Mouse (Mus musculus): Measurements from ENCODE around the gene Abhd4. TPM values are rescaled to one million over a fixed set of nuclear protein-coding genes. Genes with fewer than 3 reads are reported as not detected.
A peak's percentile ranks its signal among the peaks of the same experiment; 100 is the strongest.

The Abhd4 gene
- polyA plus RNA-seq, 1 experiment from 2014 or later: 118 TPM

GRCm38 (mm10) chr14:54208741-54209140 lies 45.2 kb upstream of the Abhd4 start:
- no peaks in the 10 kb centered on the region for H3K27me3 ChIP-seq (ENCODE audit: control insufficient read depth, insufficient read depth, low read length)
- no peak overlapping the region for H3K4me2 ChIP-seq (ENCODE audit: low read length)
- no peaks in the 10 kb centered on the region for H3K9me3 ChIP-seq (ENCODE audit: control insufficient read depth, low read length)
- H3K4me1 ChIP-seq (ENCODE audit: control insufficient read depth in 2 of 2, insufficient read depth in 2 of 2, low read length in 2 of 2): peaks cover 14 to 21% of the 10 kb centered on the region in 2 experiments
- ATAC-seq (ENCODE audit: insufficient number of reproducible peaks, insufficient read depth, low FRiP score, low read depth): no peak
- H3K36me3 ChIP-seq (ENCODE audit: control insufficient read depth, insufficient read depth, low read length): no peaks in the 10 kb centered on the region
- WGBS: 59% methylated on average over 6 of the region's 6 CpGs
- H3K27ac ChIP-seq (replicated peaks in 1 of 2; ENCODE audit: control insufficient read depth in 1 of 2, insufficient read depth in 1 of 2, low read depth in 2 of 2, low read length in 2 of 2): no peak overlapping the region
- H3K4me3 ChIP-seq (ENCODE audit: control insufficient read depth in 1 of 2, insufficient read depth in 1 of 2, low read depth in 1 of 2, low read length in 2 of 2): no peak overlapping the region
- no peak overlapping the region for H3K9ac ChIP-seq (ENCODE audit: low read length)

DNA sequence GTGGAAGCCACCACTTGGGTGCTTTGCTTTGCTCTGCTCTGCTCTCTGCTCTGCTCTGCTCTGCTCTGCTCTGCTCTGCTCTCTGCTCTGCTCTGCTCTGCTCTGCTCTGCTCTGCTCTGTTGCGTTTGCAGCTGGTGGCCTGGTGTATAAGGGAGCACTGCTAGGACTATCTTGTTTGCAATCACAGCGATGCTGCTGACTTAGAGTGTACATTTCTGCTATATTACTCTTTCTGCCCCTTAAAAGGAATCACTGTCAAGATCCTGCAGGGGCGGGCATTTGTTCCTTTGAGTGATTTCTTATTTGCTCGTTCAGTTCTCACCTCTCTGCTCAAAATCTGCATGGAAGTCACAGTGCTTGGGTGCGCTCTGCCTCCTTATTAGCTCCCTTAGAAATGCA lies 44.1 kb upstream of the Abhd4 start:
- 82% methylated on average over 5 of the region's 5 CpGs for WGBS
- Histone ChIP-seq H3K27me3 (ENCODE audit: control insufficient read depth, insufficient read depth, low read length) (no peaks in the 10 kb centered on the region), H3K36me3 (ENCODE audit: control insufficient read depth, insufficient read depth, low read length) (no peaks in the 10 kb centered on the region), H3K9me3 (ENCODE audit: control insufficient read depth, low read length) (no peaks in the 10 kb centered on the region), H3K9ac (ENCODE audit: low read length) (no peak overlapping the region), H3K4me3 (ENCODE audit: control insufficient read depth in 1 of 2, insufficient read depth in 1 of 2, low read depth in 1 of 2, low read length in 2 of 2) (no peak overlapping the region), H3K4me2 (ENCODE audit: low read length) (no peak overlapping the region), H3K4me1 (ENCODE audit: control insufficient read depth in 2 of 2, insufficient read depth in 2 of 2, low read length in 2 of 2) (peaks cover 13 to 16% of the 10 kb centered on the region in 2 experiments), H3K27ac (replicated peaks in 1 of 2; ENCODE audit: control insufficient read depth in 1 of 2, insufficient read depth in 1 of 2, low read depth in 2 of 2, low read length in 2 of 2) (no peak overlapping the region)
- no peak for ATAC-seq (ENCODE audit: insufficient number of reproducible peaks, insufficient read depth, low FRiP score, low read depth)

- no peak overlapping the region for H3K9ac ChIP-seq (ENCODE audit: low read length)
- no peak for ATAC-seq (ENCODE audit: insufficient number of reproducible peaks, insufficient read depth, low FRiP score, low read depth)
- H3K4me1 ChIP-seq (ENCODE audit: control insufficient read depth in 2 of 2, insufficient read depth in 2 of 2, low read length in 2 of 2): peaks cover 15 to 21% of the 10 kb centered on the region in 2 experiments
- H3K27me3 ChIP-seq (ENCODE audit: control insufficient read depth, insufficient read depth, low read length): no peaks in the 10 kb centered on the region
- H3K9me3 ChIP-seq (ENCODE audit: control insufficient read depth, low read length): no peaks in the 10 kb centered on the region
- no peaks in the 10 kb centered on the region for H3K36me3 ChIP-seq (ENCODE audit: control insufficient read depth, insufficient read depth, low read length)
- H3K4me2 ChIP-seq (ENCODE audit: low read length): no peak overlapping the region
- no peak overlapping the region for H3K4me3 ChIP-seq (ENCODE audit: control insufficient read depth in 1 of 2, insufficient read depth in 1 of 2, low read depth in 1 of 2, low read length in 2 of 2)
- WGBS: 82% methylated on average over 2 of the region's 2 CpGs
- H3K27ac ChIP-seq (replicated peaks in 1 of 2; ENCODE audit: control insufficient read depth in 1 of 2, insufficient read depth in 1 of 2, low read depth in 2 of 2, low read length in 2 of 2): no peak overlapping the region
These were observed 43.6 kb upstream of the Abhd4 start for GRCm38 (mm10) chr14:54210401-54210800.

DNA sequence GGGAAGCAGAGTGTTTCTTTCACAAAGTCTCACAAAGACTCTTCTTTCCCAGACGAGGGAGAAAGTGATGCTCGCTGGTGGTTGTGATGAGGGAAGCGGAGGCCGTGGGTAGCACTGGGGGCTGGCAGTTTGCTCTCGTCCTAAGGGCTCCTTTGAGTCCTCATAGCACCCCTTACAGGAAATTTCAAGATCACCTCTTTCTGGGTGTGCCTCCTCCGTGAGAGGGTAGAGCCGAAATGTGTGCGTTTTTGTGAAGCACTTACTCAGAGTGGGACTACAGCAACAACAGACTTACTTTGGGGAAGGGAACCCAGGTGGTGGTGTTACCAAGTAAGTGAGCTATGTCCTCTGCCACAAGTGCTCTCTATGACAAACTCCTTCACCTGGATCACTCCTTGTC lies 42.8 kb upstream of the Abhd4 start:
- H3K9me3 ChIP-seq (ENCODE audit: control insufficient read depth, low read length): no peaks in the 10 kb centered on the region
- 91% methylated on average over 8 of the region's 8 CpGs for WGBS
- ATAC-seq (ENCODE audit: insufficient number of reproducible peaks, insufficient read depth, low FRiP score, low read depth): no peak
- H3K4me3 ChIP-seq (ENCODE audit: control insufficient read depth in 1 of 2, insufficient read depth in 1 of 2, low read depth in 1 of 2, low read length in 2 of 2): no peak overlapping the region
- no peaks in the 10 kb centered on the region for H3K27me3 ChIP-seq (ENCODE audit: control insufficient read depth, insufficient read depth, low read length)
- H3K4me2 ChIP-seq (ENCODE audit: low read length): no peak overlapping the region
- no peak overlapping the region for H3K9ac ChIP-seq (ENCODE audit: low read length)
- H3K27ac ChIP-seq (replicated peaks in 1 of 2; ENCODE audit: control insufficient read depth in 1 of 2, insufficient read depth in 1 of 2, low read depth in 2 of 2, low read length in 2 of 2): no peak overlapping the region
- H3K36me3 ChIP-seq (ENCODE audit: control insufficient read depth, insufficient read depth, low read length): no peaks in the 10 kb centered on the region
- H3K4me1 ChIP-seq (ENCODE audit: control insufficient read depth in 2 of 2, insufficient read depth in 2 of 2, low read length in 2 of 2): peaks cover 17 to 24% of the 10 kb centered on the region in 2 experiments

- ATAC-seq (ENCODE audit: insufficient number of reproducible peaks, insufficient read depth, low FRiP score, low read depth): no peak
- Histone ChIP-seq H3K9ac (ENCODE audit: low read length) (no peak overlapping the region), H3K4me1 (ENCODE audit: control insufficient read depth in 2 of 2, insufficient read depth in 2 of 2, low read length in 2 of 2) (peaks cover 13 to 21% of the 10 kb centered on the region in 2 experiments), H3K9me3 (ENCODE audit: control insufficient read depth, low read length) (no peaks in the 10 kb centered on the region), H3K36me3 (ENCODE audit: control insufficient read depth, insufficient read depth, low read length) (no peaks in the 10 kb centered on the region), H3K4me2 (ENCODE audit: low read length) (no peak overlapping the region), H3K27me3 (ENCODE audit: control insufficient read depth, insufficient read depth, low read length) (no peaks in the 10 kb centered on the region), H3K4me3 (ENCODE audit: control insufficient read depth in 1 of 2, insufficient read depth in 1 of 2, low read depth in 1 of 2, low read length in 2 of 2) (no peak overlapping the region), H3K27ac (replicated peaks in 1 of 2; ENCODE audit: control insufficient read depth in 1 of 2, insufficient read depth in 1 of 2, low read depth in 2 of 2, low read length in 2 of 2) (no peak overlapping the region)
- WGBS: 80% methylated on average over 5 of the region's 5 CpGs
These were observed 42.2 kb upstream of the Abhd4 start for GRCm38 (mm10) chr14:54211755-54212154.

- Histone ChIP-seq H3K9me3 (ENCODE audit: control insufficient read depth, low read length) (no peaks in the 10 kb centered on the region), H3K27ac (replicated peaks in 1 of 2; ENCODE audit: control insufficient read depth in 1 of 2, insufficient read depth in 1 of 2, low read depth in 2 of 2, low read length in 2 of 2) (no peak overlapping the region), H3K36me3 (ENCODE audit: control insufficient read depth, insufficient read depth, low read length) (no peaks in the 10 kb centered on the region), H3K9ac (ENCODE audit: low read length) (no peak overlapping the region), H3K27me3 (ENCODE audit: control insufficient read depth, insufficient read depth, low read length) (no peaks in the 10 kb centered on the region), H3K4me3 (ENCODE audit: control insufficient read depth in 1 of 2, insufficient read depth in 1 of 2, low read depth in 1 of 2, low read length in 2 of 2) (no peak overlapping the region), H3K4me1 (ENCODE audit: control insufficient read depth in 2 of 2, insufficient read depth in 2 of 2, low read length in 2 of 2) (peaks cover 7 to 9% of the 10 kb centered on the region in 2 experiments), H3K4me2 (ENCODE audit: low read length) (no peak overlapping the region)
- WGBS: 83% methylated on average over 2 of the region's 2 CpGs
- no peak for ATAC-seq (ENCODE audit: insufficient number of reproducible peaks, insufficient read depth, low FRiP score, low read depth)
These were observed 40.3 kb upstream of the Abhd4 start for GRCm38 (mm10) chr14:54213734-54214133.

- ATAC-seq (ENCODE audit: insufficient number of reproducible peaks, insufficient read depth, low FRiP score, low read depth): no peak
- Histone ChIP-seq H3K27me3 (ENCODE audit: control insufficient read depth, insufficient read depth, low read length) (no peaks in the 10 kb centered on the region), H3K27ac (replicated peaks in 1 of 2; ENCODE audit: control insufficient read depth in 1 of 2, insufficient read depth in 1 of 2, low read depth in 2 of 2, low read length in 2 of 2) (peak overlapping the region in 1 of 2 experiments; percentile 36; a peak in 1 of 4 replicates), H3K4me1 (ENCODE audit: control insufficient read depth in 2 of 2, insufficient read depth in 2 of 2, low read length in 2 of 2) (peaks cover 7 to 9% of the 10 kb centered on the region in 2 experiments), H3K36me3 (ENCODE audit: control insufficient read depth, insufficient read depth, low read length) (no peaks in the 10 kb centered on the region), H3K4me2 (ENCODE audit: low read length) (no peak overlapping the region), H3K4me3 (ENCODE audit: control insufficient read depth in 1 of 2, insufficient read depth in 1 of 2, low read depth in 1 of 2, low read length in 2 of 2) (no peak overlapping the region), H3K9me3 (ENCODE audit: control insufficient read depth, low read length) (no peaks in the 10 kb centered on the region), H3K9ac (ENCODE audit: low read length) (no peak overlapping the region)
- 33% methylated on average over 2 of the region's 2 CpGs for WGBS
These were observed 39.5 kb upstream of the Abhd4 start for GRCm38 (mm10) chr14:54214477-54214876.

- H3K4me1 ChIP-seq (ENCODE audit: control insufficient read depth in 2 of 2, insufficient read depth in 2 of 2, low read length in 2 of 2): peaks cover 7 to 9% of the 10 kb centered on the region in 2 experiments
- 54% methylated on average over 10 of the region's 10 CpGs for WGBS
- no peaks in the 10 kb centered on the region for H3K27me3 ChIP-seq (ENCODE audit: control insufficient read depth, insufficient read depth, low read length)
- H3K27ac ChIP-seq (replicated peaks in 1 of 2; ENCODE audit: control insufficient read depth in 1 of 2, insufficient read depth in 1 of 2, low read depth in 2 of 2, low read length in 2 of 2): 0 out of 4 replicates have a peak overlapping the region, but pooled peaks of 1 of the 2 experiments have one; percentile 36
- H3K4me2 ChIP-seq (ENCODE audit: low read length): no peak overlapping the region
- no peaks in the 10 kb centered on the region for H3K9me3 ChIP-seq (ENCODE audit: control insufficient read depth, low read length)
- H3K36me3 ChIP-seq (ENCODE audit: control insufficient read depth, insufficient read depth, low read length): no peaks in the 10 kb centered on the region
- no peak overlapping the region for H3K9ac ChIP-seq (ENCODE audit: low read length)
- no peak for ATAC-seq (ENCODE audit: insufficient number of reproducible peaks, insufficient read depth, low FRiP score, low read depth)
- no peak overlapping the region for H3K4me3 ChIP-seq (ENCODE audit: control insufficient read depth in 1 of 2, insufficient read depth in 1 of 2, low read depth in 1 of 2, low read length in 2 of 2)
These were observed 39.1 kb upstream of the Abhd4 start for GRCm38 (mm10) chr14:54214901-54215300.

Data from heart, embryonic 14.5 days (tissue).